Mouse (Mus musculus) induced T-regulatory cell, adult 2 months (primary cell): Measurements from ENCODE around the gene Hist1h4h.

Experiments used
- DNase-seq: peaks from one replicate; pipeline ENCODE4 v3.0.0-alpha.2; 2012; ENCODE audit warnings: low read depth

Hist1h4h gene

GRCm38 (mm10) chr13:23576906-23577639 lies 46.2 kb downstream of the Hist1h4h start:
- no peak for DNase-seq

DNA sequence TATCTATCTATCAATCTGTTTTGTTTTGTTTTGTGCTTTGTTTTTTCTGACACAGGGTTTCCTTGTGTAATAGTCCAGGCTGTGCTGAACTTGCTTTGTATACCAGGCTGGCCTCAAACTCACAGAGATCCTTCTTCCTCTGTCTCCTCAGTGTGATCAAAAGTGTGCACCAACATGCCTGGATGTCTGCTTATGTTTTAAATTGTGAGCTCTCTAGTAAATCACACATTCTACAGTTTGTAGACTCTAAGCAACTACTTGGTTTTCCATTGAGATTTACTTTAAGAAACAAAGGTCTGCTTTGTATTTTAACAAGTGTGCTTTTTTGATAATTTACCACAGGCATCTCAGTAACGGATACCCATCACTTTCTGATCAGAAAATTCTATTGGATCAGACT lies 47.0 kb downstream of the Hist1h4h start:
- DNase-seq, result no peak
